Mouse (Mus musculus): Measurements from ENCODE around the gene Fnbp1. TPM values are rescaled to one million over a fixed set of nuclear protein-coding genes. Genes with fewer than 3 reads are reported as not detected.

Fnbp1 gene
- total RNA-seq, 2 experiments from 2014 or later, result 20.9 to 44.8 TPM

DNA sequence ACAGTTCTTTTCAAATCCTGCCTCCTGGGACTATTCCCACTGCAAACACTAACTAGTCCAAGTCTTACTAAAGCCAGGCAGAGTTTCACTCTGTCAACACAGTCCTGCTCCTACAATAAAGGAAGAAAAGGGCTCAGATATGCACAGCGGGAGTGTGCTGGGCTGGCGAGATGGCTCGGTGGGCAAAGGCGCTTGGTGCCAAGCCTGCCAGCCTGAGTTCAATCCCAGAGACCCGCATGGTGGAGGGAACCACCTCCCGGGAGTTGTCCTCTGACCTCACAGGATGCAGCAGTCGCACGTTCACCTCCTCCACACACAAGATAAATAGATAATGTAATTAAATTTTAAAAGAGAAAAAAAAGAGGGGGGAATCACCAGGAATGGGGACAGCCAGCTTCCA lies 38.5 kb downstream of the Fnbp1 start:
- no peak for ATAC-seq (replicated peaks; ENCODE audit: poor library complexity)

- ATAC-seq (replicated peaks; ENCODE audit: poor library complexity), result no peak
Measured at GRCm38 (mm10) chr2:31101285-31101684, 40.5 kb downstream of the Fnbp1 start.

DNA sequence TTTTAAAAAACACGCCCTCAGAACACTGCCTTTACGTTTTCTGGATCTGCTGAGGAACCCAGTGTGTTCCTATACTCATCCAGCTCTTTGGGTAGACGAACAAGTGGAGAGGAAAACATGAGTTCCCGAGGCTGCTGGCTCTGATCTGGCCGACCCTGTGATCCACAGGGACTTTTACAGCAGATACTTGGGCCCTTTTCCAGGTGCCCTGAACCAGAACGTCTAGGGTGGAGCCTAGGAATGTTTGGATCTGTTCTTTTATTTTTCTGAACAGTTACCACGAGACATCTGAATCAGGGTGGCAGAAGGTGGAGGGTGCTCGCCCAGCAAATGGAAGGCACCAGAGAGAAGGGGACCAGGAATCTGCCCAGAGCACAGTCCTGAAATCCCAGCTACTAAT lies 42.7 kb downstream of the Fnbp1 start:
- ATAC-seq (replicated peaks; ENCODE audit: poor library complexity), result no peak

DNA sequence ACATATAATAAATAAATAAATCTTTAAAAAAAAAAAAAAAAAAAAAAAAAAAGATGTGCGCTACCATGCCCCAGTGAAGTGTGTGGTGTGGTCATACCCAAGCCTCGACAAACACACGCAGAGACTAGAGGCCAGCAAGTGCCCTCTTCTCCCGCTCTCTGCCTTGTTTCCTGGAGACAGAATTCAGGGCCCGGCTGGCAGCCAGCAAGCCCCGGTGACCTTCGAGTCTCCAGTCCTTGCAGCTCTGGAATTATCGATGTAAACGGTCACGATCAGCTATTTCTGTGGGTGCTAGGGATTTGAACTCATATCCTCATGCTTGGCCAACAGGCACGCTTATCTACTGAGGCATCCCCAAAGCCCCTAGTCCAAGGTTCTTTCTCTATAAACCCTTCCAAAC lies 43.2 kb downstream of the Fnbp1 start:
- ATAC-seq (replicated peaks; ENCODE audit: poor library complexity), result no peak

DNA sequence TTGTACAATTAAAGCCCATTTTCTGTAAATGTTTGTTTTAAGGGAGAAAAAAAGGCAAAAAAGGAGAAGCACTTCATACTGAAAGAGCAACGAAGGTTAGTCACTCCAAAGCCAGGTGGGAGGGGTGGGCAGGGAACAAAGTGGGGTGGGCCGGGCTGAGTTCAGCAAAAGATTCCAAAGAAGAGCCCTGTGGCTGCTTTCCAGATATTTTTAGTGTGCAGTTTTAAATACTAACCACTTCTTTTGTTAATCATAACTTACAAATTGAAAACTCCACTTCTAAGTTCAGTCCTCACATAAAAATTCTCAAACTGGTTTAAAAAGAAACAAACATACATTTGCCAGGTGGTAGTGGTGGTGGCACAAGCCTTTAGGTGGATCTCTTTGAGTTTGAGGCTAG lies 44.5 kb downstream of the Fnbp1 start:
- no peak for ATAC-seq (replicated peaks; ENCODE audit: poor library complexity)

DNA sequence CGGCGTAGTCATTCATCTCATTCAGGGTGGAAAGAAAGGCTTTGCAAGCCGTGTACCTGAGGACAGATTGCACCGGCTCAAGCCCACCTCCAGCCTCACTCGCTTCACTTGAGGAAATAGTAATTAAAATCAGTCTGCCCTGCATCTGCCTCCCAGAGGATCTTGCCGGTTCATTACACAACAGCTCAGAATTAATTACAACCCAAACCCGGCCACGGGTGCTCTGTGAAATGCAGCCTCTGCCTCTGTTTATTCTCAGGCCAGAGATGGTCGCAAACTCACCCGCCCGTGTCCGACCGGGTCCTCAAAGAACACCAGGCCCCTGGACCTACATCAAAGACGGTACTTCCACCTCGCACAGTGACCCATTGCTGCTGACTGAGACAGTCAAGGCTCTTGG lies 45.7 kb downstream of the Fnbp1 start:
- no peak for ATAC-seq (replicated peaks; ENCODE audit: poor library complexity)

DNA sequence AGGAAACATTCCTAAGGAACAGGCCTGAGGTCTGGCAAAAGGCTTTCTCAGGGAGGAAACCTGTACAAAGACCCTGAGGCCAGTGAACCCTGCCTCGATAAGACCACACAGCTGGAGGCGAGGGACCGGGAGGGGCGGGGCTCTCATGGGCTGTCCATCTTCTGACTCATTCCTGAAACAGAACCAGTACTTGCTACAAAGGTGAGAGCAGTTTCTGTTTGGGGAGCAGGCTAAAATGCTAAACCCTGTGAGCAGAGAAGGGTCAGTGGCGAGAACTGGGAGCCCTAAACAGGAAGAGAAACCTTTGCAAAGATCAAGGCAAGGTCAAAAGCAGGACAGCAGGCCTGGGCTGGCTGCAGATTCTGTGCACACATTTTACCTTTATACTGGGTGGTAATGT lies 47.2 kb downstream of the Fnbp1 start:
- ATAC-seq (replicated peaks; ENCODE audit: poor library complexity), result no peak

DNA sequence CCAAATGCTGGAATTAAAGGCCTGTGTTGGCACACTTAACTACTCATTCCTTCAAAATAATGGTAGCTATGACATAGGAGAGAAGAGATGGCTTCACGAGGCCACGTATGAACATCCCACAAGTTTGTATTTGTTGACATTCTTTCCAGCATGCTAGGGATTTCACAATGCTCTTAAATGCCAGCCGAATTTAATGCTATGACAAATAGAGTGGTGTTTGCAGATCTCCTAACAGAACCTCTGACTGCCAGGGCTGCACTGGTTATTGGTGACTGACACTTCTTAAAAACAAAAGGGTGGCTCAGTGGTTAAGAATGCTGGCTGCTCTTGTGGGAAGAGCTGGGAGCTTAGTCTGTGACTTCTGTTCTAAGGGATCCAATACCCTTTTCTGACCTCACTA lies 48.9 kb downstream of the Fnbp1 start:
- ATAC-seq (replicated peaks; ENCODE audit: poor library complexity), result no peak

GRCm38 (mm10) chr2:31091182-31091581 lies 50.6 kb downstream of the Fnbp1 start:
- ATAC-seq (replicated peaks; ENCODE audit: poor library complexity), result no peak

- no peak for ATAC-seq (replicated peaks; ENCODE audit: poor library complexity)
Measured at GRCm38 (mm10) chr2:31089607-31090006, 52.2 kb downstream of the Fnbp1 start.

- no peak for ATAC-seq (replicated peaks; ENCODE audit: poor library complexity)
Measured at GRCm38 (mm10) chr2:31088871-31089270, 52.9 kb downstream of the Fnbp1 start.

DNA sequence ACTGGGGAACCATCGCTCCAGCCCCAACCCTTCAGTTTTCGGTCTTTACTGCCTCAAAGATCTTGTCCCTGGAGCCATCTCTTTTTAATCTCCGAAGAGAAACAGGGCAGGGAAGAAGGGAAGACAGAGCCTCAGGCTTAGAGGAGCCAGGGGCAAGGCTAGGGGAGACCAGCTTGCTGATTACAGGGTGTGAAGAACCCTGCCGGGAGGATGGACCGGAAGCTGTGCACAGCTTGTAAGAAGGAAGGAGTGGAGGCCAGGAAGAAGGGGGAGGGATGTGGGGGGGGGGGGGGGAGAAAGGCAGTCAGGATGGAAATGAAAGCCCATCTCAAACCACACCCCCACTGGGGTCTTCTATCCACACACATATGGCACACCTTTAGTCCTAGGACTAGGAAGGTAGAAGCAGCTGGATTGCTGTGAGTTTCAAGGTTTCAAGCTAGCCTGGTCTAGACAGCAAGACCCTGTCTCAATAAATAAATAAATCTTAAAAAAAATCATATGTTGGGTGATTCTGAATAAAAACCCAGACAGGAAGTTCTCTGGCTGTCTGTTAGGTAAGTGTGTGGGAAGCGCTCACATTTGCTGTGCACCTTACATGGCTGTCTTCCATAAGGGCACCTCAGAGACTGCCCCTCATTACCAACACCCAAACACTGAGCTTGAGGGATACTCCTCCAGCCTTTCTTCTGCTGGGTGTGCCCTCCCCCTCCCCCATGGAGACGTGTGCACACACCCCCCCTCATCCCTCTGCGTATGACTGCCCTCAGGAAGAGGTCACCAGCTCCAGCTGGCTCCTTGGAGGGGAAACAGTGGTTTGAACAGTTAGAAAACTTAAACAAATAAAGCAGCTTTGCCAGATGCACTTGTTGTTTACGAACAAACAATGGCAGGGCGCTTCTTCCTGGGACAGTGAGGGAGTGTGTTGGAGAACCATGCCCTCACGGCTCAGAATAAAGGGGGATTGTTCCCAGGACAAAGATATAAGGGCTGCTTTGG lies 53.8 kb downstream of the Fnbp1 start:
- peak; percentile 48 for ATAC-seq (replicated peaks; ENCODE audit: poor library complexity)

- ATAC-seq (replicated peaks; ENCODE audit: poor library complexity), result no peak
Measured at GRCm38 (mm10) chr2:31087085-31087484, 54.7 kb downstream of the Fnbp1 start.

- no peak for ATAC-seq (replicated peaks; ENCODE audit: poor library complexity)
Measured at GRCm38 (mm10) chr2:31086543-31086942, 55.3 kb downstream of the Fnbp1 start.

DNA sequence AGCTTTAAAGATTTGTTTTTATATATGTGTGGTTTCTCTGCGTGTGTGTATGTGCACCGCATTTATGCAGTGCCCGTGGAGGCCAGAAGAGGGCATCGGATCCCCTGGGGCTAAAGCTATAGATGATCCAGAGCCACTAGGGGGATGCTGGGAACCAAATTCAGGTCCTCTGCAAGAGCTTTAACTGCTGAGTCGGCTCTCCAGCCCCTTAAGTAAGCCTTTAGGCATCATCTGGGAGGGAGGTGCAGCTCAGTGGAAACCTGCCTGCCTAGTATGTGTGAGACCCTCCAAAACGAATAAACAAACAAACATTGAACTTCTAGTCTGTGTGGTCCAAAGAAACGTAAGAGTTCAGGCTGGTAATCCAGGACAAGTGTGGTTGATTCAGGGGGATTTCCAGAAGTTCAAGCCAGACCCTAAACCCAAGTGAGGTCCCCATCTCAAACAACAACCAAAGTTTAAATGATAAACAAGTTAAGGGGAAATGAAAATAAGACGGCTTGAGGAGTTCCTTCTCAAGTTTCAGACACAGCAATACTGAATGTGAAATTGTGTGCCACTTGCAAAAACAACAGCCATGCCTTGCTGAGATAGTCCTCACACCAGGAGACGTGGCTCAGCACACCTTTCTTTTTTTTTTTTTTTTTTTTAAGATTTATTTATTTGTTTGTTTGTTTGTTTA lies 57.5 kb downstream of the Fnbp1 start:
- no peak for ATAC-seq (replicated peaks; ENCODE audit: poor library complexity)

- ATAC-seq (replicated peaks; ENCODE audit: poor library complexity), result no peak
Measured at GRCm38 (mm10) chr2:31083372-31083771, 58.4 kb downstream of the Fnbp1 start.

- peak; percentile 84 for ATAC-seq (replicated peaks; ENCODE audit: poor library complexity)
Measured at GRCm38 (mm10) chr2:31082639-31083038, 59.2 kb downstream of the Fnbp1 start.

DNA sequence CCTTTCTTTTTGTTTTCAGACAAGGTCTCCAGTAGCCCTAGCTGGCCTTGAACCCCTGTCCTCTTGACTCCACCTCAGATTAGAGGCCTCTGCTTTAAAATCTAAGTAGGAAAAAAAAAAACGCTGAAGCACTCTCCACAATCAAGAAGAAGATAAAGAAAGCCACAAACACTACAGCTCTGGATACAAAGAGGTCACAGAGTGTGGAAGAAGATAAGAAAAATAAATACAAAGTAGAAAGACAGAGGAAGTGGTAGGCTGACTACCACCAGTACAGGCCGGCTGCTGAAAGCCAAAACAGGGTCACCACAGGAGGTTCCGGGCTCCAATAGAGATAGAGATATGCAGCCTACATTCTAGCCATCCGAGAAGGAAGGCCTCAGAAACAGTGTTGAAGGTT lies 60.5 kb downstream of the Fnbp1 start:
- ATAC-seq (replicated peaks; ENCODE audit: poor library complexity), result peak; percentile 63

DNA sequence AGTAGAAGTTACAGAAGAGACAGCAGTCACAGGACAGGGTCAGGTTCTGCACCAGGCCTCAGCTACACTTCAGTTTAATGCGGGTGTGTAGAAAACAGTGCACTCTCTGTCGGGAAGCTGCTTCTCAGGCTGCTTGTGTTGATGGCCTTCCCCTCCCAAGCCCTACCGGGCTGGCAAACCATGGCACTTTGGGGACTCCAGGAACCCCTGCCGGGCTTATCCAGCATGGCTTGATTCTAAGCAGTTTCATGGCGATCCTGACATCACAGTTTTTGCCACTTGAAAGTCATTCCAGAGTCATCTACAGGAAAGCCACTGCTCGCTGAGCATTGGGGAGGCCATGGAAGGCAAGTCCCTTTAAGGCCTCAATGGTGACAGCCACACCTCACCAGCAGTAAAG lies 62.7 kb downstream of the Fnbp1 start:
- no peak for ATAC-seq (replicated peaks; ENCODE audit: poor library complexity)

DNA sequence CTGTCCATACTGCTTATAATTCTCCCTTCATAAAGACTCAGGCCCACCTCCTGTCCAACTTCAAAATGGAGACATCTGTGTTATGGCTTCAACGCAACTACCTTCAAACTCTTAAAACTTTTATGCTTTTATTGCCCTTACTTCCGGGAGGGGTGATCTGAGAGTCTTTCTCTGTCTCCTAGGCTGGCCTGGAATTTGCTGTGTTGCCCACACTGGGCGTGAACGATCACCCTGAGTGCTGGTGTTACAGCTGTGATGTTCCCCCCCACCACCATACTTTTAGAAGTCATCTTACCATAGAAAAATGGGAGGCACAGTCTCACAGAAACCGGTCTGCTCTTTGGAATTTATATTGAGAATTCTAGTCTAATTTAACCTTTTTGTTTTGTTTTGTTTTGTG lies 64.2 kb downstream of the Fnbp1 start:
- no peak for ATAC-seq (replicated peaks; ENCODE audit: poor library complexity)

- no peak for ATAC-seq (replicated peaks; ENCODE audit: poor library complexity)
Measured at GRCm38 (mm10) chr2:31076351-31077140, 65.3 kb downstream of the Fnbp1 start.

All from megakaryocyte progenitor cell, adult 5-6 weeks (primary cell).